Mouse (Mus musculus): ENCODE measurements around the gene Pik3cd. TPM values are rescaled to one million over a fixed set of nuclear protein-coding genes. Genes with fewer than 3 reads are reported as not detected.

The Pik3cd gene
- polyA plus RNA-seq, 1 experiment from 2014 or later = 7.8 TPM

DNA sequence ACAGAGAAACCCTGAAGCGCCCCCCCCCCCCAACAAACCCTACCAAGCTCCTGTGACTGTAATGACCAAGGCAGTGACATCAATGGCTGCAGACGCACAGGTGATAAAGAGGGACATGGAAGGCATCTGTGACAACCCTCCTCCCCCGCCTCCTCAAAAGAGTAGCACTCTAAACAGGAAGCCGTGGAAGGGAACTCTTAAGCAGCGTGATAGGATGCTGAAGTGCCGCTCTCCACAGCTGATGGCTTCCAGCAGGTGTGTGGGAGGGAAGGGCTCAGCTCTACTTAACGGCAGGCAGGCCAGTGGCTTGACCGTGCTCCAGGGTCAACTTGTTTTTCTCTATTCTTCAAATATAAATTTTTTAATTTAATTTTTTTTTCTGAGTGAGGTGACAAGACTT lies 18.8 kb upstream of the Pik3cd start:
- 53% methylated on average over 8 of the region's 8 CpGs for WGBS
- no peak overlapping the region for H3K4me3 ChIP-seq (ENCODE audit: low read length)
- H3K4me1 ChIP-seq (ENCODE audit: control insufficient read depth, insufficient read depth, low read length) = no peaks in the 10 kb centered on the region; the same call in 1 of the 2 replicates
- H3K9ac ChIP-seq (ENCODE audit: low read length) = no peak overlapping the region
- peaks cover 65% of the 10 kb centered on the region for H3K36me3 ChIP-seq (ENCODE audit: control insufficient read depth, insufficient read depth)
- no peak overlapping the region for H3K4me2 ChIP-seq (ENCODE audit: low read depth, low read length)
- no peak overlapping the region for H3K27ac ChIP-seq (ENCODE audit: low read length)
- ATAC-seq (replicated peaks; ENCODE audit: extremely low read depth, insufficient read depth, low FRiP score) = no peak
- H3K9me3 ChIP-seq (replicated peaks; ENCODE audit: control insufficient read depth, low read length) = no peaks in the 10 kb centered on the region
- H3K27me3 ChIP-seq (ENCODE audit: control insufficient read depth, insufficient read depth, low read length) = no peaks in the 10 kb centered on the region

DNA sequence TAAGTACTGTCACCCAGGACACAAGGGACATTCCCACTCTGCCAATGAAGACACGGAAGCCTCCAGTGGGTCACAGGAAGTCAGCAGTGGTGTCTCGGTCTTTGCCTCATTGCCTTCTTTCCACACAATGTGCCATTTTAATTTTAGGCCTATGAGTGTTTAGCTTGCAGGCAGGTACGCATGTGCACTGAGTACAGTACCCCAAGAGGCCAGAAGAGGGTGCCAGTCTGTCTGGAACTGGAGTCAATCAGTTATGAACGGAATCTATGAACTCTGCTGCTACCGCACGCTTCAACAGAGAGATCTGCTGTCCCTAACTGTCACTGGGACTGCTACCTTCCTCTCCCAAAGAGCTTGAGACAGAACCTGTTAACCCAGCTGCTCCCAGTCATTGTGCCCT lies 17.3 kb upstream of the Pik3cd start:
- peaks cover 70% of the 10 kb centered on the region for H3K36me3 ChIP-seq (ENCODE audit: control insufficient read depth, insufficient read depth)
- H3K4me3 ChIP-seq (ENCODE audit: low read length) = no peak overlapping the region
- ATAC-seq (replicated peaks; ENCODE audit: extremely low read depth, insufficient read depth, low FRiP score) = no peak
- H3K4me1 ChIP-seq (ENCODE audit: control insufficient read depth, insufficient read depth, low read length) = no peaks in the 10 kb centered on the region; the same call in 1 of the 2 replicates
- no peaks in the 10 kb centered on the region for H3K27me3 ChIP-seq (ENCODE audit: control insufficient read depth, insufficient read depth, low read length)
- no peak overlapping the region for H3K27ac ChIP-seq (ENCODE audit: low read length)
- H3K9ac ChIP-seq (ENCODE audit: low read length) = no peak overlapping the region
- H3K9me3 ChIP-seq (replicated peaks; ENCODE audit: control insufficient read depth, low read length) = no peaks in the 10 kb centered on the region
- 73% methylated on average over 6 of the region's 6 CpGs for WGBS
- H3K4me2 ChIP-seq (ENCODE audit: low read depth, low read length) = no peak overlapping the region

DNA sequence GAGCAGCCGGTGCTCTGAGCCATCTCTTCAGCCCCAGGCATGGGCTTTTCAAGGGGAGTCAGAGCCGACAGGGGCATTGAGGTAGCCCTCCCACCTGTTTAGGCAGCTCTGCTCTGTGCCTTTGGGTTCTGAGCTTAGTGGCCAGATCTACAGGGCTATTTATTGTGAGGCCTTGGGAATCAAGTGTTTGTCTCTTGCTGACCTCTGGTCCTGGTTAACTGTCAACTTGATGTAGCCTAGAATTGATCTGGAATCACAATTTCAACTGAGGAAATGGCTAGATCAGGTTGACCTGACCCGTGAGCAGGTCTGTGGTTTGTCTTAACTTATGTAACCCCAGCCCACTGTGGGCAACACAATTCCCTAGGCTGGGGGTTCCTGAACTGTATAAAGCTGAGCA lies 12.2 kb upstream of the Pik3cd start:
- H3K36me3 ChIP-seq (ENCODE audit: control insufficient read depth, insufficient read depth) = peaks cover 47% of the 10 kb centered on the region
- 81% methylated on average over 3 of the region's 3 CpGs for WGBS

DNA sequence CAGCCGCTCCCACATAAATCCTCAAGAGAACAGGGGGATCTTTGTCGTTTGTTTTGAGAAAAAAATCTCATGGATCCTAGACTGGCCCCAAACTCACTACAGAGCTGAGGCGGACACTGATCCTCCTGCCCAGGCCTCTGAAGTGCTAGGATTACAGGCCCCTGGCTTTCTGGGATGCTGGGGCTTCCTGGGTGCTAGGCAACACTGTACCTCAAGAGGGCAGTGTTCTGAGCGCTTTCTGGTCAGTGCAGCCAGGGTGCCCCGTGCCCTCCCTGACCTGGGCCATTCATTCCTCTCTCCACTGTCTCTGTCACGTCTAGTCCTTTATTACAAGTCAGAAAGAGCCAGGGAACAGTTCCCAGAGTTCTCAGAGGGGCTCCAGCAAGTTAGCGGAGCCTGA lies 9.6 kb upstream of the Pik3cd start:
- H3K9me3 ChIP-seq (replicated peaks; ENCODE audit: control insufficient read depth, low read length) = no peaks in the 10 kb centered on the region
- no peak overlapping the region for H3K4me3 ChIP-seq (ENCODE audit: low read length)
- H3K27ac ChIP-seq (ENCODE audit: low read length) = no peak overlapping the region
- no peaks in the 10 kb centered on the region for H3K4me1 ChIP-seq (ENCODE audit: control insufficient read depth, insufficient read depth, low read length)
- no peak overlapping the region for H3K4me2 ChIP-seq (ENCODE audit: low read depth, low read length)
- ATAC-seq (replicated peaks; ENCODE audit: extremely low read depth, insufficient read depth, low FRiP score) = peak; percentile 33; the same call in 1 of the 2 replicates
- no peaks in the 10 kb centered on the region for H3K27me3 ChIP-seq (ENCODE audit: control insufficient read depth, insufficient read depth, low read length)
- no peak overlapping the region for H3K9ac ChIP-seq (ENCODE audit: low read length)
- H3K36me3 ChIP-seq (ENCODE audit: control insufficient read depth, insufficient read depth) = peaks cover 21% of the 10 kb centered on the region
- WGBS = 28% methylated on average over 7 of the region's 7 CpGs

More for the DNA sequence above, 12.2 kb upstream of the Pik3cd start:
- ATAC-seq (replicated peaks; ENCODE audit: extremely low read depth, insufficient read depth, low FRiP score) = no peak
- H3K4me2 ChIP-seq (ENCODE audit: low read depth, low read length) = no peak overlapping the region
- H3K9me3 ChIP-seq (replicated peaks; ENCODE audit: control insufficient read depth, low read length) = no peaks in the 10 kb centered on the region
- H3K9ac ChIP-seq (ENCODE audit: low read length) = no peak overlapping the region
- no peak overlapping the region for H3K4me3 ChIP-seq (ENCODE audit: low read length)
- H3K4me1 ChIP-seq (ENCODE audit: control insufficient read depth, insufficient read depth, low read length) = no peaks in the 10 kb centered on the region
- H3K27ac ChIP-seq (ENCODE audit: low read length) = no peak overlapping the region
- H3K27me3 ChIP-seq (ENCODE audit: control insufficient read depth, insufficient read depth, low read length) = no peaks in the 10 kb centered on the region

DNA sequence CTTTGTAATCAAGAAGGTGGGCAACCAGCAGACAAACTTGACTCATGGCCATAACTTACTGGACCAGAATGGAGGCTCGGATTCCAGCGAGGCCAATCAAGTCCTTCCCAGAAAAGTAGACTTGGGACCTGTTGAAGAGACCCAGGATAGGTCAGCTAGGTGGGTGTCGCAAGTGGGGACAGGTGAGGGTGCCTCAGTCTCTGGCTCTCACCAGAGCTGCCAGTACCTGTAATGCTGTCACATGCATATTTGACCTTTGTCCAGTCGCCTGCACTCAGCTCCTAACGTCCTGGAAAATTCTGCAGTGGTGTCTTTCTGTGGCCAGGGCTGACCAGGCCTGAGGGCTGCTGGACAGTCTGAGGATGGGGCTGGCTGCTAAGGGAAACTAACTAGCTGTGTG lies 9.1 kb upstream of the Pik3cd start:
- Histone ChIP-seq H3K27me3 (ENCODE audit: control insufficient read depth, insufficient read depth, low read length) (no peaks in the 10 kb centered on the region), H3K36me3 (ENCODE audit: control insufficient read depth, insufficient read depth) (peaks cover 17% of the 10 kb centered on the region), H3K9ac (ENCODE audit: low read length) (no peak overlapping the region), H3K4me1 (ENCODE audit: control insufficient read depth, insufficient read depth, low read length) (no peaks in the 10 kb centered on the region), H3K4me2 (ENCODE audit: low read depth, low read length) (no peak overlapping the region), H3K9me3 (replicated peaks; ENCODE audit: control insufficient read depth, low read length) (no peaks in the 10 kb centered on the region), H3K27ac (ENCODE audit: low read length) (no peak overlapping the region), H3K4me3 (ENCODE audit: low read length) (no peak overlapping the region)
- no peak for ATAC-seq (replicated peaks; ENCODE audit: extremely low read depth, insufficient read depth, low FRiP score)
- WGBS = 90% methylated on average over 5 of the region's 5 CpGs

DNA sequence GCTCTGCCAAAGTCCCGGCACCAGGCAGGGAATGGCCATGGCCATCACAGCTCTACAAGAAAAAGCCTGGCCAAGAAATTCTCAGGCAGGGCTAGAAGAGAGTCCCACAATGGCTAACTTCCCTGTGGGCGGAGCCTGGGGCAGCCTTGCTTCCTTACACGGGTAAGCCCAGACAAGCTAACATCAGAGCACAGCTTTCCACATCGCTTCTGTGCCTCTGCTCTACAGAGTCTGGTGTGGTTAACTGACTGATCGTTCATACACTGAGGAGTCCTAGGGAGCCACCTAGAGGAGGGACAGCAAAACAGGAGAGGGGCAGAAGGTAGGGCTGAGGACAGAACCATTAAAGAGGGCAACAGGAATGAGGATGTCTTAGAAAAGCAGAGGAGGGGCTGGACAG lies 8.1 kb upstream of the Pik3cd start:
- ATAC-seq (replicated peaks; ENCODE audit: extremely low read depth, insufficient read depth, low FRiP score) = peak; percentile 68
- Histone ChIP-seq H3K9me3 (replicated peaks; ENCODE audit: control insufficient read depth, low read length) (no peaks in the 10 kb centered on the region), H3K4me2 (ENCODE audit: low read depth, low read length) (no peak overlapping the region), H3K27me3 (ENCODE audit: control insufficient read depth, insufficient read depth, low read length) (no peaks in the 10 kb centered on the region), H3K36me3 (ENCODE audit: control insufficient read depth, insufficient read depth) (peaks cover 7% of the 10 kb centered on the region; the same call in 1 of the 2 replicates), H3K27ac (ENCODE audit: low read length) (no peak overlapping the region), H3K4me3 (ENCODE audit: low read length) (no peak overlapping the region), H3K4me1 (ENCODE audit: control insufficient read depth, insufficient read depth, low read length) (no peaks in the 10 kb centered on the region), H3K9ac (ENCODE audit: low read length) (no peak overlapping the region)
- 18% methylated on average over 5 of the region's 5 CpGs for WGBS

DNA sequence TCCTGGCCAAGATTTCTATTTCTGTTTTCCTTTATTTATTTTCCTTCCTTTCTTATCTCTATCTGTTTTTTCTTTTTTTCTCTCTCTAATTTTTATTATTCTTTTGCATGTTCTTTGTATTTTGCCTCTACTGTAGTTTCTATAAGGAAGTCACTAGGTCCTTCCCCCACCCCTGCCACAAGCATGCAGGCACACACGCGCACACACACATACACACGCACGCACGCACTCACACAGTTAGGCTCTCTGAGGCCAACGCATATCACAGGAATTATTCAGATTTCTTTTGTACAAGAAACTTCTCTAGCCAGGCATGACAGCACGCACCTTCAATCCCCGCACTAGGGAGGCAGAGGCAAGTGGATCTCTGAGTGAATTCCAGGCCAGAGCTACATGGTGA lies 3.6 kb upstream of the Pik3cd start:
- no peak overlapping the region for H3K4me3 ChIP-seq (ENCODE audit: low read length)
- no peak overlapping the region for H3K4me2 ChIP-seq (ENCODE audit: low read depth, low read length)
- H3K9me3 ChIP-seq (replicated peaks; ENCODE audit: control insufficient read depth, low read length) = no peaks in the 10 kb centered on the region
- H3K27me3 ChIP-seq (ENCODE audit: control insufficient read depth, insufficient read depth, low read length) = no peaks in the 10 kb centered on the region
- H3K36me3 ChIP-seq (ENCODE audit: control insufficient read depth, insufficient read depth) = no peaks in the 10 kb centered on the region
- no peak overlapping the region for H3K27ac ChIP-seq (ENCODE audit: low read length)
- ATAC-seq (replicated peaks; ENCODE audit: extremely low read depth, insufficient read depth, low FRiP score) = no peak
- no peak overlapping the region for H3K9ac ChIP-seq (ENCODE audit: low read length)
- H3K4me1 ChIP-seq (ENCODE audit: control insufficient read depth, insufficient read depth, low read length) = peaks cover 5% of the 10 kb centered on the region; the same call in 1 of the 2 replicates
- WGBS = 85% methylated on average over 8 of the region's 8 CpGs

DNA sequence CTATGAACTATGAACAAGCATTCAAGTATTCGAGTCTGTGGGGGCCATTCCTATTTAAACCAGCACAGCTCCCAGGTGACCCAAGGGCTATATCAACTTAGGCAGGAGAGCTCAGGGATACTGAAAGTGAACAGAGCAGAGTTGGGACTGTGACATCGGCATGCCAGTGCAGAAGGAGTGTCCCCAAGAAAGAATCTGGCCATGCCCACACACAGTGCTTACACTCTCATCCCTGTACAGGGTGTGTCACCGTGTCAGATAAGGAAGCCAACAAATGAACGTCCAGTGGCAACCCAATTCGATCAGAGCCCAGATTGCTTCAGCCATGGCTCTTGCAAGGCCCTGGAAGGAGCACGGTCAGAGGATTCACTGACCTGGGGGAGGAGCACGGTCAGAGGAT lies 2.9 kb upstream of the Pik3cd start:
- peaks cover 5% of the 10 kb centered on the region; the same call in 1 of the 2 replicates for H3K4me1 ChIP-seq (ENCODE audit: control insufficient read depth, insufficient read depth, low read length)
- no peak overlapping the region for H3K9ac ChIP-seq (ENCODE audit: low read length)
- no peak overlapping the region for H3K27ac ChIP-seq (ENCODE audit: low read length)
- H3K27me3 ChIP-seq (ENCODE audit: control insufficient read depth, insufficient read depth, low read length) = no peaks in the 10 kb centered on the region
- H3K4me3 ChIP-seq (ENCODE audit: low read length) = no peak overlapping the region
- no peaks in the 10 kb centered on the region for H3K36me3 ChIP-seq (ENCODE audit: control insufficient read depth, insufficient read depth)
- no peak overlapping the region for H3K4me2 ChIP-seq (ENCODE audit: low read depth, low read length)
- no peaks in the 10 kb centered on the region for H3K9me3 ChIP-seq (replicated peaks; ENCODE audit: control insufficient read depth, low read length)
- WGBS = 45% methylated on average over 7 of the region's 7 CpGs
- ATAC-seq (replicated peaks; ENCODE audit: extremely low read depth, insufficient read depth, low FRiP score) = no peak

DNA sequence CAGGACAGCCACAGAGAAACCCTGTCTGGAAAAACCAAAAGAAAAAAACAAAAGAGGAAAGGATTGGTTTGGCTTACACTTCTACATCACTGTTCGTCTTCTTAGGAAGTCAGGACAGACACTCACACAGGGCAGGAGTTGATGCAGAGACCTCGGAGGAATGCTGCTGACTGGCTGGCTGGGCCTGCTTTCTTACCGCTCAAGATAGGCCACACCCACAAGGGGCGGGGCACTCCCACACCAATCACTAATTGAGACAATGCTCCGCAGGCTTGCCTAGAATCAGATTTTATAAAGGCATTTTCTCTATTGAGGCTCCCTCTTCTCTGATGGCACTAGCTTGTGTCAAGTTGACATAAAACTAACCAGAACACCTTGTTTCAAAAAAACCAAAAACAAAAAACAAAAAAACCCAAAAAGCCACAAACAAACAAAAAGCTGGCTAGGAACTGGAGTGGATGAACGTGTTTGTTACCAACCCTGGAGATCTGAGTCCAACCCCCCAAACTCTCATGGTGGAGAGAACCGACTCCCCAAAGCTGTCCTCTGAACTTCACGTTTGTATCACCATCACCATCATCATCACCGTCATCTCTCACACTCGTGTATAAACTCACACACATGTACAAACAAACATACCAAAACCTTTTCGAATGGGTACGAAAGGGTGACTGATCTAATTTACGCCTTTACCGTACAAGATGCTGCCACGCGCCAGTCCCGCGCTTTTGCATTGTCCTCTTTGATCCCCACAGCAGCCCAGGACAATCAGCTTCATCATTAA lies 753 bp downstream of the Pik3cd start:
- no peak overlapping the region for H3K9ac ChIP-seq (ENCODE audit: low read length)
- H3K9me3 ChIP-seq (replicated peaks; ENCODE audit: control insufficient read depth, low read length) = no peaks in the 10 kb centered on the region
- 67% methylated on average over 18 of the region's 18 CpGs for WGBS
- peak overlapping the region; percentile 12; the same call in 1 of the 2 replicates for H3K4me3 ChIP-seq (ENCODE audit: low read length)
- peaks cover 9% of the 10 kb centered on the region; the same call in 1 of the 2 replicates for H3K4me1 ChIP-seq (ENCODE audit: control insufficient read depth, insufficient read depth, low read length)
- no peaks in the 10 kb centered on the region for H3K36me3 ChIP-seq (ENCODE audit: control insufficient read depth, insufficient read depth)
- H3K27me3 ChIP-seq (ENCODE audit: control insufficient read depth, insufficient read depth, low read length) = 0 out of 2 replicates have a peak, but pooled peaks cover 4% of the 10 kb centered on the region
- peak overlapping the region; percentile 10 for H3K4me2 ChIP-seq (ENCODE audit: low read depth, low read length)
- no peak for ATAC-seq (replicated peaks; ENCODE audit: extremely low read depth, insufficient read depth, low FRiP score)
- peak overlapping the region; percentile 7; the same call in 1 of the 2 replicates for H3K27ac ChIP-seq (ENCODE audit: low read length)
